In the genomic region with DNA sequence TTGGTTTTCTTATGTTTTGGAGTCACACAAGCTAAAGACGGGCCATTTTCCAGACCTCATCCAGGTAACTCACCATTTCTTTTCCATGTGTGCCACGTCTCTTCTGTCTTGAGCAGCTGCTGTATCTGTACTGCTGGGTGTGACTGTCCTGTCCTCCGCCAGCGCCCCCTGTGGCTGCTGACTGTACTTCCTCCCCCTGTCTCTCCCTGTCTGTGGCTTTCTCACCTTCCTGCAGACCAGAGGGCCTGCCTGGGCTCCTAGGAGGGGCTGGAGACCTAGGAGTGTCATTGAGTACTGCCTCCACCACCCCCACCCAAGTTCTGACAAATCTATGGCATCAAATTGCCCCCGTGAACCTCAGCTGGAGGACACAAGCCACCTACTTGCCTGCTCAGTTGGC, we compare ENCODE assay signal across 1 mouse cellular context.
TF ChIP-seq lines count a peak whose summit lies in the region.

No protein-coding gene starts in this region.

TF ChIP-seq in MEL, 35 proteins besides CTCF, POLR2A, EP300 and RAD21 (continued from another document):
- TF ChIP-seq POLR2AphosphoS5 (IDR thresholded peaks at IDR 0.05; ENCODE audit: borderline replicate concordance, low read depth, low read length), result no peak
- TF ChIP-seq SMC3 (IDR thresholded peaks at IDR 0.05; ENCODE audit: low read depth, low read length), result peak; percentile 21; the same call in 1 of the 2 replicates
